Mouse (Mus musculus): ENCODE results near the gene Mfsd8. TPM values are rescaled to one million over a fixed set of nuclear protein-coding genes. Genes with fewer than 3 reads are reported as not detected.
"Not testable (repeated sequence)": the region's sequence is repeated elsewhere in the genome, so short reads cannot be mapped to it uniquely, and the experiment has no call there.

The Mfsd8 gene
- 10 to 100 TPM; 16.9 to 20.1 TPM for total RNA-seq (2021)
- long read RNA-seq, transcript Mfsd8-201 (12 exons, 3,151 nt): major isoform, 21 of 26 reads
- long read RNA-seq, partial matches to known transcripts: 4 of 26 reads
- long read RNA-seq, other reads (novel, unspliced or antisense): 1 of 26 reads

- peak; percentile 94 to 96 for DNase-seq (ENCODE audit: low spot score in 2 of 2)
These were observed at the start of gene Mfsd8 for GRCm38 (mm10) chr3:40846473-40846956. Gene Mfsd8, minus strand, starts transcription at chr3:40846886.

- DNase-seq (ENCODE audit: low spot score in 2 of 2): not testable (repeated sequence)
These were observed 47.6 kb upstream of the Mfsd8 start for GRCm38 (mm10) chr3:40894336-40894735.

GRCm38 (mm10) chr3:40893816-40894258 lies 47.2 kb upstream of the Mfsd8 start:
- peak; percentile 97 to 99 for DNase-seq (ENCODE audit: low spot score in 2 of 2)

- not testable (repeated sequence) for DNase-seq (ENCODE audit: low spot score in 2 of 2)
These were observed 6.5 kb upstream of the Mfsd8 start for GRCm38 (mm10) chr3:40853123-40853738.

- not testable (repeated sequence) for DNase-seq (ENCODE audit: low spot score in 2 of 2)
These were observed 1.2 kb upstream of the Mfsd8 start for GRCm38 (mm10) chr3:40847936-40848335.

- DNase-seq (ENCODE audit: low spot score in 2 of 2): peak; percentile 19 to 57
These were observed 332 bp upstream of the Mfsd8 start for GRCm38 (mm10) chr3:40847018-40847417.

GRCm38 (mm10) chr3:40846957-40847017 lies 101 bp upstream of the Mfsd8 start, which contains the start of gene Abhd18:
Gene Abhd18, plus strand, starts transcription at chr3:40846970.
- DNase-seq (ENCODE audit: low spot score in 2 of 2): not testable (repeated sequence)

- peak in 1 of 2 experiments; percentile 16 for DNase-seq (ENCODE audit: low spot score in 2 of 2)
These were observed 1.2 kb downstream of the Mfsd8 start for GRCm38 (mm10) chr3:40845521-40845920.

GRCm38 (mm10) chr3:40813275-40813674 lies 33.4 kb downstream of the Mfsd8 start:
- no peak for DNase-seq (ENCODE audit: low spot score in 2 of 2)

GRCm38 (mm10) chr3:40809894-40810293 lies 36.8 kb downstream of the Mfsd8 start:
- DNase-seq (ENCODE audit: low spot score in 2 of 2): no peak

GRCm38 (mm10) chr3:40808686-40809085 lies 38.0 kb downstream of the Mfsd8 start:
- DNase-seq (ENCODE audit: low spot score in 2 of 2): no peak

GRCm38 (mm10) chr3:40806871-40807270 lies 39.8 kb downstream of the Mfsd8 start:
- no peak for DNase-seq (ENCODE audit: low spot score in 2 of 2)

- no peak for DNase-seq (ENCODE audit: low spot score in 2 of 2)
These were observed 46.3 kb downstream of the Mfsd8 start for GRCm38 (mm10) chr3:40800373-40800823.

- peak; percentile 90 to 97 for DNase-seq (ENCODE audit: low spot score in 2 of 2)
These were observed 46.9 kb downstream of the Mfsd8 start, which contains the start of gene Plk4 for GRCm38 (mm10) chr3:40799530-40800372. Gene Plk4, plus strand, starts transcription at chr3:40800019.

- DNase-seq (ENCODE audit: low spot score in 2 of 2): peak in 1 of 2 experiments; percentile 61
These were observed 48.2 kb downstream of the Mfsd8 start for GRCm38 (mm10) chr3:40798500-40798899.

GRCm38 (mm10) chr3:40798054-40798453 lies 48.6 kb downstream of the Mfsd8 start:
- no peak for DNase-seq (ENCODE audit: low spot score in 2 of 2)

GRCm38 (mm10) chr3:40793783-40794182 lies 52.9 kb downstream of the Mfsd8 start:
- no peak for DNase-seq (ENCODE audit: low spot score in 2 of 2)

Other genes starting within 250 kb of the Mfsd8 start
- gene Slc25a31, start 138.0 kb downstream of the Mfsd8 start, total RNA-seq (2021): not detected
- 100 to 1,000 TPM; 158 to 170 TPM for gene Hspa4l, start 102.4 kb downstream of the Mfsd8 start, total RNA-seq (2021)
- gene Plk4, start 46.9 kb downstream of the Mfsd8 start, total RNA-seq (2021): 1 to 10 TPM; 2.4 to 3.8 TPM
- 10 to 100 TPM; 10.2 to 12.4 TPM for gene Abhd18, start 84 bp upstream of the Mfsd8 start, total RNA-seq (2021)
- gene 1700034I23Rik, start 55.7 kb upstream of the Mfsd8 start, total RNA-seq (2021): under 1 TPM in 1 of 2 experiments, not detected in 1; 0.25 TPM
- 10 to 100 TPM; 14.2 to 15.2 TPM for gene Larp1b, start 102.9 kb upstream of the Mfsd8 start, total RNA-seq (2021)
- gene Pgrmc2, start 236.2 kb upstream of the Mfsd8 start, total RNA-seq (2021): 10 to 100 TPM; 60.5 to 61.7 TPM

Measured in layer of hippocampus, adult 18-20 months (tissue).